Mouse (Mus musculus) midbrain, embryonic 13.5 days (tissue): ENCODE measurements around the gene Pik3cd. TPM values are rescaled to one million over a fixed set of nuclear protein-coding genes. Genes with fewer than 3 reads are reported as not detected.

Source experiments
- ATAC-seq: fragments of 200-750 bp; cut with Nextera tagmentation; 2 replicates; pipeline ENCODE4 v1.8.0; 2017; ENCODE audit warnings: mild to moderate bottlenecking, moderate TSS enrichment, moderate library complexity
- H3K27ac ChIP-seq: fragments of 300-500 bp; sonication (generic); 2 replicates; pipeline ENCODE4 v1.5.1; 2015; ENCODE audit warnings: inconsistent platforms, mild to moderate bottlenecking, moderate library complexity
- H3K27me3 ChIP-seq: fragments of 300-500 bp; sonication (generic); 2 replicates; pipeline ENCODE4 v1.6.1; 2015; ENCODE audit warnings: mild to moderate bottlenecking, inconsistent platforms
- H3K36me3 ChIP-seq: fragments of 300-500 bp; sonication (generic); 2 replicates; pipeline ENCODE4 v1.6.1; 2015; ENCODE audit warnings: mild to moderate bottlenecking, inconsistent platforms
- H3K4me1 ChIP-seq: fragments of 300-500 bp; sonication (generic); replicated peaks from 2 replicates; pipeline ENCODE4 v1.6.1; 2015; ENCODE audit warnings: inconsistent platforms
- H3K4me2 ChIP-seq: fragments of 300-500 bp; sonication (generic); replicated peaks from 2 replicates; pipeline ENCODE4 v1.6.1; 2015; ENCODE audit warnings: moderate library complexity, mild to moderate bottlenecking, inconsistent platforms
- H3K4me3 ChIP-seq: fragments of 300-500 bp; sonication (generic); replicated peaks from 2 replicates; pipeline ENCODE4 v1.5.1; 2015; ENCODE audit warnings: mild to moderate bottlenecking, inconsistent platforms
- H3K9ac ChIP-seq: fragments of 300-500 bp; sonication (generic); replicated peaks from 2 replicates; pipeline ENCODE4 v1.6.1; 2015; ENCODE audit warnings: mild to moderate bottlenecking, inconsistent platforms
- H3K9me3 ChIP-seq: fragments of 300-500 bp; sonication (generic); 2 replicates; pipeline ENCODE4 v1.6.1; 2016; ENCODE audit warnings: mild to moderate bottlenecking, inconsistent platforms
- WGBS: fragments of 180-500 bp; shearing (Covaris S2); methylation state at CpG from one replicate; pipeline ENCODE4 v1.1.7; 2015; 5-methylcytosine and 5-hydroxymethylcytosine counted together
- polyA plus RNA-seq: library from polyadenylated mRNA; unstranded; fragments of >200 nt; fragmentation: Nextera tagmentation; extraction: Ambion mirVana; gene quantifications from 2 replicates; pipeline ENCODE4 v1.2.1, GENCODE M21; 2015

Gene Pik3cd
- polyA plus RNA-seq, 1 experiment from 2014 or later, result 13.2 TPM

GRCm38 (mm10) chr4:149608309-149608638 lies 94.1 kb downstream of the Pik3cd start:
- no peak overlapping the region for H3K9ac ChIP-seq
- H3K4me2 ChIP-seq, result no peak overlapping the region
- 0 out of 2 replicates have a peak, but pooled peaks cover 3% of the 10 kb centered on the region for H3K9me3 ChIP-seq
- WGBS, result 82% methylated on average over 5 of the region's 6 CpGs
- no peak overlapping the region for H3K27ac ChIP-seq
- no peaks in the 10 kb centered on the region for H3K36me3 ChIP-seq
- 0 out of 2 replicates have a peak, but pooled peaks have one; percentile 37 for ATAC-seq
- no peak overlapping the region for H3K4me3 ChIP-seq
- peaks cover 39% of the 10 kb centered on the region for H3K4me1 ChIP-seq
- H3K27me3 ChIP-seq, result no peaks in the 10 kb centered on the region

GRCm38 (mm10) chr4:149607591-149608308 lies 94.6 kb downstream of the Pik3cd start:
- H3K9ac ChIP-seq, result no peak overlapping the region
- H3K4me2 ChIP-seq, result no peak overlapping the region
- 0 out of 2 replicates have a peak, but pooled peaks cover 3% of the 10 kb centered on the region for H3K9me3 ChIP-seq
- ATAC-seq, result peak; percentile 51; the same call in 1 of the 2 replicates
- H3K27me3 ChIP-seq, result no peaks in the 10 kb centered on the region
- H3K4me1 ChIP-seq, result peaks cover 39% of the 10 kb centered on the region
- H3K36me3 ChIP-seq, result no peaks in the 10 kb centered on the region
- WGBS, result 62% methylated on average over 20 of the region's 20 CpGs
- H3K4me3 ChIP-seq, result no peak overlapping the region
- peak overlapping the region; percentile 53; the same call in 1 of the 2 replicates for H3K27ac ChIP-seq

GRCm38 (mm10) chr4:149606766-149607358 lies 95.5 kb downstream of the Pik3cd start:
- WGBS, result 40% methylated on average over 15 of the region's 15 CpGs
- Histone ChIP-seq H3K9ac (no peak overlapping the region; the same call in 1 of the 2 replicates), H3K9me3 (0 out of 2 replicates have a peak, but pooled peaks cover 3% of the 10 kb centered on the region), H3K27me3 (no peaks in the 10 kb centered on the region), H3K27ac (peak overlapping the region; percentile 53; the same call in 1 of the 2 replicates), H3K4me3 (no peak overlapping the region), H3K4me1 (peaks cover 45% of the 10 kb centered on the region), H3K4me2 (no peak overlapping the region), H3K36me3 (no peaks in the 10 kb centered on the region)
- ATAC-seq, result no peak; the same call in 1 of the 2 replicates

GRCm38 (mm10) chr4:149606056-149606455 lies 96.3 kb downstream of the Pik3cd start:
- ATAC-seq, result no peak
- H3K27me3 ChIP-seq, result no peaks in the 10 kb centered on the region
- no peak overlapping the region for H3K4me2 ChIP-seq
- no peaks in the 10 kb centered on the region for H3K36me3 ChIP-seq
- 65% methylated on average over 18 of the region's 18 CpGs for WGBS
- peaks cover 51% of the 10 kb centered on the region for H3K4me1 ChIP-seq
- H3K4me3 ChIP-seq, result no peak overlapping the region
- H3K9me3 ChIP-seq, result 0 out of 2 replicates have a peak, but pooled peaks cover 3% of the 10 kb centered on the region
- H3K27ac ChIP-seq, result peak overlapping the region; percentile 53
- no peak overlapping the region; the same call in 1 of the 2 replicates for H3K9ac ChIP-seq

- no peak for ATAC-seq
- Histone ChIP-seq H3K4me3 (no peak overlapping the region), H3K4me1 (peaks cover 52% of the 10 kb centered on the region), H3K9ac (no peak overlapping the region), H3K36me3 (no peaks in the 10 kb centered on the region), H3K27ac (no peak overlapping the region), H3K27me3 (no peaks in the 10 kb centered on the region), H3K4me2 (no peak overlapping the region), H3K9me3 (0 out of 2 replicates have a peak, but pooled peaks cover 3% of the 10 kb centered on the region)
- 78% methylated on average over 3 of the region's 3 CpGs for WGBS
These were observed 97.9 kb downstream of the Pik3cd start for GRCm38 (mm10) chr4:149604518-149604917.

- WGBS, result 62% methylated on average over 1 of the region's 1 CpGs
- H3K4me1 ChIP-seq, result peaks cover 46% of the 10 kb centered on the region
These were observed 98.5 kb downstream of the Pik3cd start for GRCm38 (mm10) chr4:149603860-149604259.

GRCm38 (mm10) chr4:149602236-149602635 lies 100.1 kb downstream of the Pik3cd start:
- peaks cover 32% of the 10 kb centered on the region for H3K4me1 ChIP-seq
- WGBS, result 53% methylated on average over 7 of the region's 7 CpGs
- ATAC-seq, result no peak

More at GRCm38 (mm10) chr4:149603860-149604259, 98.5 kb downstream of the Pik3cd start:
- Histone ChIP-seq H3K4me3 (no peak overlapping the region), H3K27ac (no peak overlapping the region), H3K9me3 (0 out of 2 replicates have a peak, but pooled peaks cover 3% of the 10 kb centered on the region), H3K27me3 (no peaks in the 10 kb centered on the region), H3K36me3 (no peaks in the 10 kb centered on the region), H3K9ac (no peak overlapping the region), H3K4me2 (no peak overlapping the region)
- no peak for ATAC-seq

GRCm38 (mm10) chr4:149601484-149601883 lies 100.9 kb downstream of the Pik3cd start:
- Histone ChIP-seq H3K36me3 (no peaks in the 10 kb centered on the region), H3K9me3 (0 out of 2 replicates have a peak, but pooled peaks cover 3% of the 10 kb centered on the region), H3K4me2 (no peak overlapping the region), H3K27me3 (no peaks in the 10 kb centered on the region), H3K27ac (no peak overlapping the region), H3K4me1 (peaks cover 24% of the 10 kb centered on the region), H3K4me3 (no peak overlapping the region), H3K9ac (no peak overlapping the region)
- WGBS, result 47% methylated on average over 4 of the region's 4 CpGs
- ATAC-seq, result no peak

More at GRCm38 (mm10) chr4:149602236-149602635, 100.1 kb downstream of the Pik3cd start:
- no peaks in the 10 kb centered on the region for H3K27me3 ChIP-seq
- no peaks in the 10 kb centered on the region for H3K36me3 ChIP-seq
- no peak overlapping the region for H3K4me2 ChIP-seq
- no peak overlapping the region for H3K4me3 ChIP-seq
- no peak overlapping the region for H3K27ac ChIP-seq
- no peak overlapping the region for H3K9ac ChIP-seq
- H3K9me3 ChIP-seq, result 0 out of 2 replicates have a peak, but pooled peaks cover 3% of the 10 kb centered on the region

GRCm38 (mm10) chr4:149600130-149600529 lies 102.2 kb downstream of the Pik3cd start:
- Histone ChIP-seq H3K4me1 (peaks cover 25% of the 10 kb centered on the region), H3K36me3 (no peaks in the 10 kb centered on the region), H3K4me2 (no peak overlapping the region), H3K27me3 (no peaks in the 10 kb centered on the region), H3K4me3 (no peak overlapping the region), H3K27ac (no peak overlapping the region), H3K9me3 (0 out of 2 replicates have a peak, but pooled peaks cover 3% of the 10 kb centered on the region), H3K9ac (no peak overlapping the region)
- no peak for ATAC-seq
- 87% methylated on average over 4 of the region's 4 CpGs for WGBS

- H3K9me3 ChIP-seq, result 0 out of 2 replicates have a peak, but pooled peaks cover 2% of the 10 kb centered on the region
- H3K27me3 ChIP-seq, result no peaks in the 10 kb centered on the region
- H3K9ac ChIP-seq, result no peak overlapping the region
- peaks cover 31% of the 10 kb centered on the region for H3K4me1 ChIP-seq
- no peak for ATAC-seq
- no peak overlapping the region for H3K4me2 ChIP-seq
- H3K4me3 ChIP-seq, result no peak overlapping the region
- H3K27ac ChIP-seq, result no peak overlapping the region
- no peaks in the 10 kb centered on the region for H3K36me3 ChIP-seq
- WGBS, result 90% methylated on average over 6 of the region's 6 CpGs
These were observed 102.8 kb downstream of the Pik3cd start for GRCm38 (mm10) chr4:149599549-149599948.
